Mouse (Mus musculus): ENCODE results near the gene Prkcz. TPM values are rescaled to one million over a fixed set of nuclear protein-coding genes. Genes with fewer than 3 reads are reported as not detected.

The Prkcz gene
- polyA plus RNA-seq, 1 experiment from 2014 or later = 13.6 TPM

DNA sequence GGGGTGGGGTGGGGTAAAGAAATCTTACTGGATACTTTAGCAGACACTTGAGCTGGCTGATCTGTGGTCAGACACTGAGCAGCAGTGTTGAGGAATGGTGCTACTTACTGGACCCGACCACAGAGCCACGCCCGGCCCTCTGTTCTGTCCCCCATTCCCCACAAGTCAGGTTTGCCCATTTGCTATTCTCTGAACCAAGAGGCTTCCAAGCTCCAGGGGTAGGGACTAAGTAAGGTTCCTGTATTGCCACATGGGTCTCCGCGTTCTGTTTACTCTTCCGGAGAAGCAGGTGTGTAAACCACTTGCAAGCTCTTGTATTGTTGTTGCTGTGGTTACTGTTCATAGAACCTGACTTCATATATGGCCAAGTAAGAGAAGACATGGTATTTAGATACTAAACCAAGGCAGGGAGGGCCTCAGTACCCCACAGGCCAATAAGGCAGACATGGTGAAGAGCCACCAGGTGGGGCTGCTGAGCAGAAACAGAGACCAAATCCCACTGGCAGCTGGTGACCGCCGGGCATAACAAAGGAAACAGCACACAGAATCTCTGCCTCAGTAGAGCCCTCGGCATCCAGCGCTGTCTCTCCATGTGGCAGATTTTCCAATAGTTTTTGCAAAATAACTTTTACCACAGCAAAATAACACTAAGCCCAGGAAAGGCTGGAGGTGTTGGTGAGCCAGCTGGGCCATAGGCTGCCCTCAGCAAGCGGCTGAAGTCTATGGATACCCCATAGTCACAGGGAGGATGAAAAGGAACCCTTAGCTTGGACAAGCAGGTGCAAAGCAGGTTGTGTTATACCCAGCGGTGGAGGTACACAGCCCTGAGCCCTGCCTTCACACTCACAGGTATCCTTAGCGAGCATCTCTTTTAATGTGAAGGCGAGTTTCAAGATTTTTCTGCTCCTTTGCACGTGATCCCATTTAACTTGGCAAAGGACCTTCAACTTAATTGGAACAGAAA, 40.6 kb downstream of the Prkcz start:
- 0 out of 2 replicates have a peak, but pooled peaks cover 6% of the 10 kb centered on the region for H3K27me3 ChIP-seq (ENCODE audit: low read depth, poor library complexity, severe bottlenecking)
- no peaks in the 10 kb centered on the region for H3K36me3 ChIP-seq
- peak overlapping the region; percentile 12; the same call in 1 of the 2 replicates for H3K4me3 ChIP-seq
- H3K27ac ChIP-seq (replicated peaks) = peak overlapping the region; percentile 88
- no peaks in the 10 kb centered on the region for H3K9me3 ChIP-seq (replicated peaks)
- 52% methylated on average over 15 of the region's 15 CpGs for WGBS
- H3K4me1 ChIP-seq = peaks cover 47% of the 10 kb centered on the region
- peak; percentile 83 for DNase-seq (ENCODE audit: low spot score)

DNA sequence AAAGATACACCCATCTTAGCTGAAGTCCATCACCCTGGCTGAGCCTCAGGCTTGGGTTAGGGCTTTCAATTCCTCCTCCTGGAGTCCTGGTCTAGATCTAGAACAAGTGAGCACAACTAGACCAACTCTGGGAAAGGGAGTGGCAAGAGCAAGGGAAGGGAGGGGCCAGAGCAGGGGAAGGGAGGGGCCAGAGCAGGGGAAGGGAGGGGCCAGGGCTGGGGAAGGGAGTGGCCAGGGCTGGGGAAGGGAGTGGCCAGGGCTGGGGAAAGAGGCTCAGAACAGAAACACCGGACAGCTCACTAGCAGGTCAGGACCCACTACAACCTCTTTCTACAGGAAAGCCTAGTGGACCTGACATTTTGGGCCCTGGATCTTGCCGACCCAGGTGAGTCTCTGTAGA, 42.9 kb downstream of the Prkcz start:
- 60% methylated on average over 2 of the region's 2 CpGs for whole genome bisulfite sequencing
- H3K27me3 ChIP-seq (ENCODE audit: low read depth, poor library complexity, severe bottlenecking) = 0 out of 2 replicates have a peak, but pooled peaks cover 6% of the 10 kb centered on the region
- no peak overlapping the region for H3K27ac ChIP-seq (replicated peaks)
- H3K36me3 ChIP-seq = no peaks in the 10 kb centered on the region
- no peak overlapping the region for H3K4me3 ChIP-seq
- DNase-seq (ENCODE audit: low spot score) = no peak
- no peaks in the 10 kb centered on the region for H3K9me3 ChIP-seq (replicated peaks)
- peaks cover 25% of the 10 kb centered on the region for H3K4me1 ChIP-seq

DNA sequence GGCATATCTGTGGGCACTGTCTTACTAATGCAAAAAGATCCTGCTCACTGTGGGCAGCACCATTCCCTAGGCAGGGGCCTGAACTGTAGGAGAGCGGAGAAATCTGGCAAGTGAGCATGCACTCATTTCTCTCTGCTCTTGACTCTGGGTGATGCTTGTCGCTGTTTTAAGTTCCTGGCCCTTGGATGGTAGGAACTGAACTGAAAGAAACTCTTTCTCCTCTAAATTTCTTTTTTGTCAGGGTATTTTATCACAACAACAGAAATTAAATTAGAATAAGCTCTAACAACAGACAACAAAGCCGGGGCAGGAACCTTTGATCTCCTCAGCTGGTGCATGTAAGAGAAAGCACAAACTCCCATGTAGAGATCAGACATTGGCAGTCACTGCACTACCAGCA, 46.1 kb downstream of the Prkcz start:
- no peak for DNase-seq (ENCODE audit: low spot score)

DNA sequence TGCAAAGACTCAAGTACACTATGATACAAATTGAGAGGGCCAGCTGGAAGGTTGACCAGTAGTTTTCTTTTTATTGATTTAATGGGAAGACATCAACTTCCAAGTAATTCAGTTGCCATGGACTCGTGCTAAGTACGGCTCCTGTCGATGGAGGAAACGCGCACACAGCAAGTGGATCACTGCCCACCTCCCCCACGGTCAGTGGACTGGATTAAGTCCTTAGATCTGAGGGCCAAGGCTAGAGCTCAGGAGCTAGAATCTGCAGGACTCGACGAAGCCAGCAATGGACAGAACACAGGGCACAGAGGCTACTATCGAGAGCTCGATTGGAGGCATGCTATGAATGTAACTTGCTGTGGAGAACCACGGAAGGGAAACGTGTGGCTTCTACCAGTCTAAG, 52.5 kb downstream of the Prkcz start:
- Histone ChIP-seq H3K4me1 (peaks cover 33% of the 10 kb centered on the region), H3K36me3 (no peaks in the 10 kb centered on the region), H3K9me3 (replicated peaks) (no peaks in the 10 kb centered on the region), H3K27ac (replicated peaks) (no peak overlapping the region), H3K27me3 (ENCODE audit: low read depth, poor library complexity, severe bottlenecking) (peaks cover 13% of the 10 kb centered on the region), H3K4me3 (no peak overlapping the region)
- 90% methylated on average over 12 of the region's 12 CpGs for WGBS
- no peak for DNase-seq (ENCODE audit: low spot score)

More for the DNA sequence above, 46.1 kb downstream of the Prkcz start:
- Histone ChIP-seq H3K4me1 (peaks cover 4% of the 10 kb centered on the region; the same call in 1 of the 2 replicates), H3K4me3 (no peak overlapping the region), H3K27ac (replicated peaks) (no peak overlapping the region), H3K27me3 (ENCODE audit: low read depth, poor library complexity, severe bottlenecking) (no peaks in the 10 kb centered on the region), H3K36me3 (no peaks in the 10 kb centered on the region), H3K9me3 (replicated peaks) (no peaks in the 10 kb centered on the region)
- 94% methylated on average over 3 of the region's 3 CpGs for WGBS

DNA sequence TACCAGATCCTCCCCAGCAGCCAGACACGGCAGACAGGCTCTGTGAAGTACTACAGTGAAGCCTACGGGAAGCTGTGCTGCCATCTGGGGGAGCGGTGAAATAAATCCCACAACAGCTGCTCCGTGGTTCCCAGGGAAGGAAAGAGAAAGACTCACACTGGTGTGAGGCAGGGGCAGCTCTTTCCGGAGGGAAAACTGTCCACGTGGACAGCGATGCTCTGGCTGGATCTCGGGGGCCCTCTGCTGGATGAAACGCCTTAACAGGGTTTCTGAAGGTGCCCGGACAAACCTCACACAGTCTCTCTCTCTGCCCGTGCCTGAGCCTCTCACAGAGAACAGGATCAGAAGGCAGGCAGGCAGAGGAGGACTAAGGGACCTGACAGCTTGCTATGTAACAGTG, 53.1 kb downstream of the Prkcz start:
- peaks cover 13% of the 10 kb centered on the region for H3K27me3 ChIP-seq (ENCODE audit: low read depth, poor library complexity, severe bottlenecking)
- peak overlapping the region; percentile 80 for H3K27ac ChIP-seq (replicated peaks)
- peak; percentile 83 for DNase-seq (ENCODE audit: low spot score)
- WGBS = 3% methylated on average over 11 of the region's 11 CpGs
- no peaks in the 10 kb centered on the region for H3K36me3 ChIP-seq
- H3K4me3 ChIP-seq = peak overlapping the region; percentile 25; the same call in 1 of the 2 replicates
- H3K9me3 ChIP-seq (replicated peaks) = no peaks in the 10 kb centered on the region
- H3K4me1 ChIP-seq = peaks cover 33% of the 10 kb centered on the region

DNA sequence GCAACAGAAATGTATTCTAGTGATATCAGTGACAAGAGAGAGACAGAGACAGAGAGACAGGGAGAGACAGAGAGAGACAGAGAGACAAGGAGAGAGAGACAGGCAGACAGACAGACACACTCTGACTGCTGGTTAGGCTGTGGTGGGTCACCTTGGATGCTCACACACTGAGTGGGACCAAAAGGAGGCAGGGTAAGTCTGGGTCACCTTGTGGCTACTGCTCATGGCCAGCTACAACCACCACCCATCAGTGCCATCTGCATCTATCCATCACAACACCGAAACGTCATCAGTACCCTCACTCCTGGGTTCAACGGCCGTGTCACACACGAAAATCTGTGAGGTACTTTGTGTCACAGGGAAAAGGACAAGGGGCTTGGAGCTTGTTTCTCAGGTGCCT, 53.6 kb downstream of the Prkcz start:
- peaks cover 33% of the 10 kb centered on the region for H3K4me1 ChIP-seq
- 86% methylated on average over 5 of the region's 5 CpGs for WGBS
- H3K27ac ChIP-seq (replicated peaks) = peak overlapping the region; percentile 80
- DNase-seq (ENCODE audit: low spot score) = no peak
- H3K4me3 ChIP-seq = peak overlapping the region; percentile 25; the same call in 1 of the 2 replicates
- peaks cover 13% of the 10 kb centered on the region for H3K27me3 ChIP-seq (ENCODE audit: low read depth, poor library complexity, severe bottlenecking)
- no peaks in the 10 kb centered on the region for H3K36me3 ChIP-seq
- no peaks in the 10 kb centered on the region for H3K9me3 ChIP-seq (replicated peaks)

DNA sequence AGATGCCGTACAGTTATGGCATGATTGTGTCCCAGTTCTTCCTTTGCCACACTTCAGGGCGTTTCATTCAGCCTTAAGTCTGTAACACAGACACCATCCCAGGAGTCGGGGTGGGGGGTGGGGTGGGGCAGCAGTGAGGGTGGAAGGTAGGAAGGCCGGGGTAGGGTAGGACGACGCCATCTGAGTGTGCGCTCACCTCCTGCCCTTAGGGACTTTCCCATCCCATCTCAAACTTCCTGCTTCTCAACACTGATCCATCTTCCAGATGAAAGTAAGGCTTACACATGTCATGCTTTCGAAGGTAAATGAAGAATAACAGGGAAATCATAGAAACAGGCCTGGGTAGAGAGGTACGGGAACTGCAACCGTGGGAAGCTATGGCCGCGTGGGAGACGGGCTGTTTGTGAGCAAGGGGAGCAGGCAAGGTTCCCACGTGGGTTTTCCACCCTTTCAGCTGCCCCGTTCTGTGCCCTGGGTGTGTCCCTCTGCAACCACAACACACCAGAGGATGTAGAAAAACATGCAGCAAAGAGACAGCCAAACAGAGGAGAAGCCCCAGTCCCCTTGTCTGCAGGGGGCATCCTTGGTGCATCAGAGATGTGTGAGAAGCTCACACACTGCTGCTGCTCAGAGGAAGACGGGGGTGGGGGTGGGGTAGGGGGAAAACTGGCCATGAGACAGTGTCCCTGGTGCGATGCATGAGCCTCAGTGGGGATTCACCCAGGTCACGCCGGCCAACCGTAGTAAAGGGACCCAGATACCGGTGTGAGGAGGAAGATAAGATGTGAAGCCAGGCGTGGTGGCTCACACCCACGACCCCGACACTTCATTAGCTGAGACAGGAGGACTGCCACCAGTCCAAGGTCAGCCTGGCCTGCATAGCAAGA, 54.6 kb downstream of the Prkcz start:
- no peaks in the 10 kb centered on the region for H3K36me3 ChIP-seq
- H3K9me3 ChIP-seq (replicated peaks) = no peaks in the 10 kb centered on the region
- H3K27me3 ChIP-seq (ENCODE audit: low read depth, poor library complexity, severe bottlenecking) = peaks cover 13% of the 10 kb centered on the region
- H3K4me1 ChIP-seq = peaks cover 33% of the 10 kb centered on the region
- DNase-seq (ENCODE audit: low spot score) = no peak
- WGBS = 72% methylated on average over 24 of the region's 24 CpGs
- H3K4me3 ChIP-seq = no peak overlapping the region
- no peak overlapping the region for H3K27ac ChIP-seq (replicated peaks)

DNA sequence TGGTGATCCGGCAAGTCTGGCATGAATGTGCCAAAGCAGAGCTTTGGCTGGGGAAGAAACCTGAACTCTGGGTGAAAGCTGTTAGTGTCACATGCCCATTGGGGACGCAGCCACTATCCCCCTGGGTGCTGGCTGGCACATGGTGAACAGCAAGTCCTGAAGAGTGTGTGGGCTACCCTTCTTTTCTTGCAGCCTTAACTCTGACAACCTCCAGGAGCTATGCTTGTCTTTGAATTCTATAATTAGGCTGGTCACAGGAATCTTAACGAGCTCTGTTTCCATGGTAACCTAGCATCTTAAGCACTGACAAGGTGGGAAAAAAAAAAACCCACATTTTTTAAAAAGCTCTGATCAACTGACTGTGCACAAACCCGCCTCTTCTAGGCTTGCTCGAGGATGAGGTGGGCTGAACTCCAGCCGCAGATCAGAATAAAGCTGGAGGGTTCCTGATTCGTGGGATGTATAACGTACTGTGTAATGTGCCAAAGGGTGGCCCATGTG, 55.6 kb downstream of the Prkcz start:
- Histone ChIP-seq H3K4me3 (no peak overlapping the region), H3K27ac (replicated peaks) (0 out of 2 replicates have a peak overlapping the region, but pooled peaks have one; percentile 29), H3K4me1 (peaks cover 33% of the 10 kb centered on the region), H3K9me3 (replicated peaks) (no peaks in the 10 kb centered on the region), H3K27me3 (ENCODE audit: low read depth, poor library complexity, severe bottlenecking) (peaks cover 13% of the 10 kb centered on the region), H3K36me3 (no peaks in the 10 kb centered on the region)
- 61% methylated on average over 8 of the region's 8 CpGs for WGBS
- no peak for DNase-seq (ENCODE audit: low spot score)

DNA sequence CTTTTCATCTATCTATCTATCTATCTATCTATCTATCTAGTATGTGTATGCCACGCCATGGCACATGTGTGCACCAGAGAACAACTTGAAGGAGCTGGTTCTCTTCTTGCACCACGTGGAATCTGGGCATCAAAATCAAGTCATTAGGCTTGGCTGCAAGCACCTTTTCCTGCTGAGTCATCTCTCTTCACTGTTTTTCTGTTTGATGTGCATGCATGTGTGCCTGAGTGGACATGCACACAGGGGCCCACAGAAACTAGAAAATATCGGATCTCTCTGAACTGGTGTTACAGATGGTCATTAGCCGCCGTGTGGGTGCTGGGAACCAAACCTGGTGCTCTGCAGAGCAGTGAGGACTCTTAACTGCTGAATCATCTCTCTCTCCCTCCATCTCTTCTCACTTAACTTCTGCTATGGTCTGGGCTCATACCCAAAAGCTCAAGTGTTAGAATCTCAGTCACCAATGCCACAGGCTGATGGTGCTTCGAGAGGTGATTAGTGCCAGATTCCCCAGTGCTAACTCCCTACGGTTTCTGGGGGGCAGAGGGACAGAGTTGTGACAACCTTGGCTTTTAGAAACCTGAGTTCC, 56.6 kb downstream of the Prkcz start:
- no peak for DNase-seq (ENCODE audit: low spot score)
- Histone ChIP-seq H3K4me3 (no peak overlapping the region), H3K27me3 (ENCODE audit: low read depth, poor library complexity, severe bottlenecking) (peaks cover 13% of the 10 kb centered on the region), H3K4me1 (peaks cover 38% of the 10 kb centered on the region), H3K27ac (replicated peaks) (no peak overlapping the region), H3K36me3 (no peaks in the 10 kb centered on the region), H3K9me3 (replicated peaks) (no peaks in the 10 kb centered on the region)
- 92% methylated on average over 7 of the region's 7 CpGs for WGBS

DNA sequence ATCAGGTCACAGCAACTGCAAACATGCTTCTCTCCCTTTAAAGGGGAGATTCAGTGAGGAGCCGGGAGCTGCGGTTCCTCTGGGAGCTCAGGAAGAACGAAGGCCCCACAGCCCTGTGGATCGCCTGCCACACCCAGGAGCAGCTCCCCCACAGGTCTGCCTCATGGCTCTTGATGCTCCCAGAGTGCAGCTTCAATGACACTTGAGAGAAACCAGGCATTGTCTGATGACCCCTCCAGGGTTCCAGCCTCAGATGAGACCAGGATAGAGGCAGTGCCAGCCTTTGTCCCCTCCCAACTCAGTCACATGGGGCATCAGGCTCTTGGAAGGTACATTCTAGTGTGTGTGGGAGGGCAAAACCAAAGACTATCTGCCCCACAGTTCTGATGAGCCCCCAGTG, 59.2 kb downstream of the Prkcz start:
- H3K4me3 ChIP-seq = no peak overlapping the region
- H3K9me3 ChIP-seq (replicated peaks) = no peaks in the 10 kb centered on the region
- WGBS = 78% methylated on average over 4 of the region's 4 CpGs
- no peaks in the 10 kb centered on the region for H3K36me3 ChIP-seq
- peaks cover 24% of the 10 kb centered on the region for H3K4me1 ChIP-seq
- H3K27me3 ChIP-seq (ENCODE audit: low read depth, poor library complexity, severe bottlenecking) = peaks cover 4% of the 10 kb centered on the region
- H3K27ac ChIP-seq (replicated peaks) = no peak overlapping the region
- no peak for DNase-seq (ENCODE audit: low spot score)

DNA sequence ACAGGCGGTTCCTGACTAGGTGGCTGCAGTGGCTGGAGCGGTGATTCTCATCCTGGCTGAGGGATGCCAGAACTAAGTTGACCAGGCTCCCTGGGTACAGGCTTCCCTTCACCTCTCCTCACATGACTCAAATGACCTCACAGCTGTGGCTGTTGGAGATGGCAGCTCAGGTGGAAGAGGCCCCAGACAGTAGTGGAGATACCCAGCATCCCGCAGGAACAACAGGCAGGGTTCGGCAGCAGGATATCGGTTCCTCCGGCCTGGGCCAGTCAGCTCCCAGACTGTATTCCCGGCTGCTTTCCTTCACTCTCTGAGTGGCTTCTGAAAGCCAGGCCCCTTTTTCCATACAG, 60.1 kb downstream of the Prkcz start:
- no peaks in the 10 kb centered on the region for H3K27me3 ChIP-seq (ENCODE audit: low read depth, poor library complexity, severe bottlenecking)
- H3K36me3 ChIP-seq = no peaks in the 10 kb centered on the region
- peaks cover 16% of the 10 kb centered on the region for H3K4me1 ChIP-seq
- H3K27ac ChIP-seq (replicated peaks) = no peak overlapping the region
- WGBS = 94% methylated on average over 7 of the region's 7 CpGs
- no peak for DNase-seq (ENCODE audit: low spot score)
- no peak overlapping the region for H3K4me3 ChIP-seq
- no peaks in the 10 kb centered on the region for H3K9me3 ChIP-seq (replicated peaks)

DNA sequence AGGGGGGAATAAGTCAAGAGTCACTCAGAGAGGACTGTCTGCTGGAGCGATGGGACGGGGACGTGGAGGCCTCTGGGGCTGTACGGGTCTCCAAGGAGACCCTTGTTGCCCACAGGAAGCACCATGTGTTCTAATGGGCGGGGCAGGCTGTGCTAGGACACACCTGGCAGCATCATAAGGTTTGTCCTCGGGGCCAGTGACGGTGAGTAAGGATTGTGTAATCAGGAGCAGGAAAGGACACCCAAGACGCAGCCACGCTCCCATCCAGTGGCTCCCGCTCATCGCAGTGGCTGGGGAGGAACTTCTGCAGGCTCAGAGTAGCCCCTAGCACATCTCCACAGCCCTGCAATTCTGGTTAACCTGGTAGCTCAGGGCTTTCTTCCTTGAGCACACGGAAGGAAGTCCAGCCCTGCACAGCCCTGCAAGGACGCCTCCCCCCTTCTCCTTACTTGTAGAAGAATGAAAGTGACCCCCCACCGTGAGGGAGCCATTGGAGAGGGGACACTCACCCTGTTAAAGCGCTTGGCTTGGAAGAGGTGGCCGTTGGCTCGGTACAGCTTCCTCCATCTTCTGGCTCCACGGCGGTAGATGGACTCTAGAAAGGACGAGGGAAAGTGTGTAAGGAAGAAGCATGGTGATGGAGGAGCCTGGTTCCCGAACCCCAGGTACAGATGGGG, 60.6 kb downstream of the Prkcz start:
- H3K27ac ChIP-seq (replicated peaks) = peak overlapping the region; percentile 53
- H3K4me1 ChIP-seq = peaks cover 11% of the 10 kb centered on the region
- no peaks in the 10 kb centered on the region for H3K27me3 ChIP-seq (ENCODE audit: low read depth, poor library complexity, severe bottlenecking)
- 82% methylated on average over 21 of the region's 21 CpGs for WGBS
- H3K9me3 ChIP-seq (replicated peaks) = no peaks in the 10 kb centered on the region
- H3K36me3 ChIP-seq = no peaks in the 10 kb centered on the region
- DNase-seq (ENCODE audit: low spot score) = no peak
- no peak overlapping the region for H3K4me3 ChIP-seq
